Mouse (Mus musculus) olfactory bulb, adult 2 months (tissue): ENCODE measurements around the gene Os9.

Source experiments
- CTCF ChIP-seq: fragments of 200-500 bp; IDR thresholded peaks from 2 replicates; pipeline ENCODE4 v1.5.1; 2012; ENCODE audit warnings: low read depth, mild to moderate bottlenecking, low read length, moderate library complexity; ENCODE audit not compliant: insufficient read depth
- POLR2A ChIP-seq: fragments of 200-500 bp; IDR thresholded peaks from 2 replicates; pipeline ENCODE4 v1.6.1; 2012; ENCODE audit warnings: mild to moderate bottlenecking, low read depth, low read length, moderate library complexity; ENCODE audit not compliant: insufficient read depth

GRCm38 (mm10) chr10:127141500-127141899 is 20.6 kb upstream of the Os9 start:
- no peak for TF ChIP-seq CTCF
- no peak for TF ChIP-seq POLR2A
